Mouse (Mus musculus): ENCODE data around the gene Mylpf. TPM values are rescaled to one million over a fixed set of nuclear protein-coding genes. Genes with fewer than 3 reads are reported as not detected.

The Mylpf gene
- polyA plus RNA-seq, 1 experiment = 2.0 TPM

DNA sequence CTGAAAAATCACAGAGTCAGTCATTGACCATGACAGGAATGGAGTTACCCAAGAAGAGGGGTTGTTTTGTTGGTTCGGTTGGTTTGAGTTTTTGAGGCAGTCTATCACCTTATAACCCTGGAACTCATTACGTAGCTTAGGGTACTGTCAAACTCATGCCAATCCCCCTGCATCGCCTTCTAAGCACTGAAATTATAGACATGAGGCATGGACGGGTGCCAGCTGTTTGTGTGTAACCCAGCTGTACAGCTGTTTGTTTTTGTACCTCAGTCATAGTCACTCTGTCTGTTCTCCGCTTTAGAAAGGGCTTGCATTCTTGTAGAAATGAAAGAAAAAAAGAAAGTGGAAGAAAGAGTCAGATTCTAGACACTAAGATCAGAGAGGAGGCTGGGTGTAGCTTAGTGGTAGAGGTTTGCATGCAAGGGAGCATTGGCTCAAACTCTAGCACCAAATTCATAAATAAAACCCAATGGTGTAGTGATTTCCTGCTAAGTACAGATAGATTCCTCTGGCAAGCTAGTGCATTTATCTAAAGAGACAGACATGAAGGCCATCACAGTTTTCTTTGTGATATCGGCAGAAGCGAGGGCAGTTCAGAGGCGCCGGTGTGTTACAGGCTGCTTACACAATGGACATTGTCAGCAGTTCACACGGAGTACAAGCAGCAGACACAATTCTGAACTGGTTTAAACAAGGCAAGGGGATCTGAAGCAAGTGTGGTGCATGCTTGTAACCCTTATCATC, 53.7 kb downstream of the Mylpf start:
- Histone ChIP-seq H3K4me3 (ENCODE audit: insufficient read depth, low read length) (no peak overlapping the region), H3K27ac (ENCODE audit: insufficient read depth, low read length) (no peak overlapping the region), H3K4me1 (ENCODE audit: control insufficient read depth, insufficient read depth, low read length) (peaks cover 2% of the 10 kb centered on the region; the same call in 1 of the 2 replicates)
- TF ChIP-seq CTCF (IDR thresholded peaks at IDR 0.05; ENCODE audit: extremely low read depth, insufficient read depth, low read length) (no peak), POLR2A (IDR thresholded peaks at IDR 0.05; ENCODE audit: extremely low read depth, insufficient read depth, low read length) (no peak)

DNA sequence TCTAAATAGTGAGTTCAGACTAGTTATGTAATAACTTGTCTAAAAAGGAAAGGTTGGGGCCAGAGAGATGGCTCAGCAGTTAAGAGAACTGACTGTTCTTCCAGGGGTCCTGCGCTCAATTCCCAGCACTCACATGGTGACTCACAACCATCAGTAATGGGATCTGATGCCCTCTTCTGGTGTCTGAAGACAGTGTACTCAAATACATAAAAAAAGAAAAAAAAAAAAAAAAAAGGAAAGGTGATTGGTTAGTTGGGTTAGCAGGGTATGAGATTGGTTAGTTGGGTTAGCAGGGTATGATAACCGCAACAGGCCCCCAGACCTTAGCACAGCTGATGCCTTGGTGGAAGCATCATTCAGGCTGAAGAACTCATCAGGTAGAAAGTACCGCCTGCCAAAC, 54.8 kb downstream of the Mylpf start:
- no peak for TF ChIP-seq CTCF (IDR thresholded peaks at IDR 0.05; ENCODE audit: extremely low read depth, insufficient read depth, low read length)
- TF ChIP-seq POLR2A (IDR thresholded peaks at IDR 0.05; ENCODE audit: extremely low read depth, insufficient read depth, low read length) = no peak
- Histone ChIP-seq H3K4me1 (ENCODE audit: control insufficient read depth, insufficient read depth, low read length) (peaks cover 2% of the 10 kb centered on the region; the same call in 1 of the 2 replicates), H3K27ac (ENCODE audit: insufficient read depth, low read length) (no peak overlapping the region), H3K4me3 (ENCODE audit: insufficient read depth, low read length) (no peak overlapping the region)

Other genes with a start within 250 kb of the Mylpf start
- gene Cdipt, start 233.0 kb upstream of the Mylpf start, polyA plus RNA-seq (2012; rRNA removed) = 252 and 253 TPM in 2 replicates
- gene Cdiptos, start 232.8 kb upstream of the Mylpf start, polyA plus RNA-seq (2012; rRNA removed) = 1.1 and 2.0 TPM in 2 replicates
- gene Mvp, start 194.3 kb upstream of the Mylpf start, polyA plus RNA-seq (2012; rRNA removed) = 8.0 and 8.2 TPM in 2 replicates
- gene Pagr1b, start 192.4 kb upstream of the Mylpf start, polyA plus RNA-seq (2012; rRNA removed) = 1.8 and 2.2 TPM in 2 replicates
- 41.1 and 50.4 TPM in 2 replicates for gene Pagr1a, start 191.5 kb upstream of the Mylpf start, polyA plus RNA-seq (2012; rRNA removed)
- gene Gm42742, start 187.8 kb upstream of the Mylpf start, polyA plus RNA-seq (2012; rRNA removed) = 97.1 and 109 TPM in 2 replicates
- gene Prrt2, start 187.7 kb upstream of the Mylpf start, polyA plus RNA-seq (2012; rRNA removed) = 371 and 405 TPM in 2 replicates
- gene Maz, start 181.9 kb upstream of the Mylpf start, polyA plus RNA-seq (2012; rRNA removed) = 157 and 173 TPM in 2 replicates
- gene Kif22, start 166.4 kb upstream of the Mylpf start, polyA plus RNA-seq (2012; rRNA removed) = 8.6 and 10.1 TPM in 2 replicates
- 0.31 TPM in 1 of 2 replicates, not detected in the other for gene Zg16, start 121.6 kb upstream of the Mylpf start, polyA plus RNA-seq (2012; rRNA removed)
- 2.6 and 2.8 TPM in 2 replicates for gene AI467606, start 117.5 kb upstream of the Mylpf start, polyA plus RNA-seq (2012; rRNA removed)
- gene Qprt, start 86.7 kb upstream of the Mylpf start, polyA plus RNA-seq (2012; rRNA removed) = 0.74 and 0.77 TPM in 2 replicates
- 0.15 and 0.19 TPM in 2 replicates for gene Spn, start 71.1 kb upstream of the Mylpf start, polyA plus RNA-seq (2012; rRNA removed)
- gene Cd2bp2, start 12.8 kb upstream of the Mylpf start, polyA plus RNA-seq (2012; rRNA removed) = 85.0 and 99.3 TPM in 2 replicates
- gene Tbc1d10b, start 422 bp upstream of the Mylpf start, polyA plus RNA-seq (2012; rRNA removed) = 70.4 and 76.0 TPM in 2 replicates
- 13.5 and 15.5 TPM in 2 replicates for gene Zfp553, start 24.2 kb downstream of the Mylpf start, polyA plus RNA-seq (2012; rRNA removed)
- 9.2 and 10.4 TPM in 2 replicates for gene Sept1, start 24.2 kb downstream of the Mylpf start, polyA plus RNA-seq (2012; rRNA removed)
- gene Zfp771, start 35.4 kb downstream of the Mylpf start, polyA plus RNA-seq (2012; rRNA removed) = 109 and 110 TPM in 2 replicates
- 33.0 and 37.4 TPM in 2 replicates for gene Dctpp1, start 51.8 kb downstream of the Mylpf start, polyA plus RNA-seq (2012; rRNA removed)
- 26.2 and 27.5 TPM in 2 replicates for gene Sephs2, start 65.2 kb downstream of the Mylpf start, polyA plus RNA-seq (2012; rRNA removed)
- gene Itgal, start 87.4 kb downstream of the Mylpf start, polyA plus RNA-seq (2012; rRNA removed) = 1.1 and 1.3 TPM in 2 replicates
- 14.2 and 14.6 TPM in 2 replicates for gene Zfp768, start 136.7 kb downstream of the Mylpf start, polyA plus RNA-seq (2012; rRNA removed)
- 5.2 and 5.5 TPM in 2 replicates for gene Zfp747, start 167.2 kb downstream of the Mylpf start, polyA plus RNA-seq (2012; rRNA removed)
- 2.7 TPM in 2 replicates for gene 9130019O22Rik, start 178.3 kb downstream of the Mylpf start, polyA plus RNA-seq (2012; rRNA removed)
- 5.4 and 8.3 TPM in 2 replicates for gene E430018J23Rik, start 184.7 kb downstream of the Mylpf start, polyA plus RNA-seq (2012; rRNA removed)
- 3.4 and 3.9 TPM in 2 replicates for gene Zfp764, start 197.9 kb downstream of the Mylpf start, polyA plus RNA-seq (2012; rRNA removed)
- gene Zfp688, start 213.2 kb downstream of the Mylpf start, polyA plus RNA-seq (2012; rRNA removed) = 19.2 and 19.3 TPM in 2 replicates
- 5.3 and 5.8 TPM in 2 replicates for gene Zfp689, start 240.3 kb downstream of the Mylpf start, polyA plus RNA-seq (2012; rRNA removed)